Mouse (Mus musculus) layer of hippocampus, postnatal 10 days (tissue): ENCODE measurements around the gene Plekhg6. TPM values are rescaled to one million over a fixed set of nuclear protein-coding genes. Genes with fewer than 3 reads are reported as not detected.

Source experiments
- DNase-seq, 2 experiments: peaks; one replicate each; pipeline ENCODE4 v3.0.0; 2021; ENCODE audit warnings: low spot score in 2 of 2
- total RNA-seq, 2 experiments: library from RNA; stranded (reverse); gene quantifications; 2 replicates each; pipeline ENCODE4 v1.2.3; 2021

Plekhg6 gene
- total RNA-seq, 2 experiments from 2014 or later: 0.14 TPM; not detected in 1

DNA sequence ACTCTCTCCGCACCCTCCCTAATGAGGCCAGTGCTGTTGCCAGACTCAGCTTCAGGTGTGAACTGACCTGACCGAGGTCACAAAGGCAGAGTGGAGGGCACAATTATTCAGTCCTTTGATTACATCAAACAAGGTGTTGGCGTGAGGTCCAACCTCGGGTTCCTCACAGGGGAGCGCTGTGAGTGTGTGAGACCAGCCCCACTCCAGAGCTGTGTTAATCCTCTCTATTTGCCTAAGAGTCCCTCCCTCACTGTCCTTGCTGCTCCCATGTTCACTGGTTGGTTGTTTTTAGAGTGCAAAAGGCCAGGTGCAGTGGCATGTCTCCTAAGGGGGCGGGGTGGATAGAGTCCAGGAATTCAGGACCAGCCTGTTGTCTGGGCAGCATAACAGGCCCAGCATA lies 5.5 kb upstream of the Plekhg6 start:
- no peak for DNase-seq

DNA sequence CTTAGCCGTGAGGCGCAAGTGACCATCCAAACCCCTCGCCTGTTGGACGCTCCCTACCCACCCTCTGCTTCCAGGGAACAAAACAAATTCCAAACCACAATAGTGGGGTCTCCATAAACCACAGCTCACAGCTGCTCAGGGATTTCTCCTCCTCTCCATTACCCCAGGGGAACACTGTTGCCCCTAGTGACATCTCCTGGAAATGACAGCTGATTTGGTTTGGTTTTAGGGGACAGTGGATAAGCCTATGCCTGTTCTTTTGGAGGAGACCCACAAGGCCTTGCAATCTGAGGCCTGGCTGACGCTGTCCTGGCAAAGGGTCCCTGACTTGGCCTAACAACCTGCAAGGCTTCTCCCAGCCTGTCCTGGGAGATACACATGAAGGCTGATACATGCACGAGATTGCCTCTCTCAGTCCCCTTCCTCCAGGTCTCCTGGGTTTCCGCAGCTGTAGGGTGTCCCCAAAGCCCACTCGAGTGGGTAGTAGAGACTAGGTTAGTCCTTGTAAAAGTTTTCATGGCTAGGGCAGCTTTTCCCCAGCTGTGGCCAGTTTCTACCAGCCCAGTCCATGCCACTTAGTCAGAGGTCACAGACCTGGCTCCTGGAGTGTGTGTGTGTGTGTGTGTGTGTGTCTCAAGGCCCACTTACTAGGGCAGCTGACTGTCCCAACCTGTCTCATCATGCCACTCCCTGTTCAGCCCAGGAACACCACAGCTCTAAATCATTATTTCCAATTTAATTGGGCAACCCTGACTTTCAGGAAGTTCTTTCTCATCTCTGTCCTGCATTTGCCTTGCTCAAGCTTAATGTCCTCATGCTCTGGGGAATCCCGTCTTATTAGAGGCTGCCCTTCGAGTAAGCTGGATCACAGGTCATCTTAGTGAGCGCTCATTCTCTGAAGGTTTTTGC lies 4.7 kb upstream of the Plekhg6 start:
- DNase-seq: peak in 1 of 2 experiments; percentile 44

DNA sequence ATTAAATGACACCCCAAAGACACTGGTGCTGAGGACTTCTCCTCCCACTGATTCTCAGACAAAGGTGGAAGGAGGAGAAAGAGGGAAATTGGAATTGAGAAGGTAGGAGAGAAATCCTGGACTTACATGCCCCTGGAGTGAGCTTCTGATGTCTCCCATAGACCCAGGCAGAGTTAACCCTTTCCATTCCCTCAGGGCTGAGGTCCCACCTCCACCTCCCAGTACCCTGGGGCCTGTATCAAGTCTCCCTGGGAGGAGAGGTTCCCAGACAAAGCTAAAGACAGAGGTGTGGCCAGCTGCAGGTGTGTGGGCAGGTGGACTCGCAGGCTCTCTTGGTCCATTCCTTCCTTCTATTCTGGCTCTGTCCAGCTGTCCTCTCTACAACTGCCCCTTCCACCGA lies 1.4 kb upstream of the Plekhg6 start:
- no peak for DNase-seq

DNA sequence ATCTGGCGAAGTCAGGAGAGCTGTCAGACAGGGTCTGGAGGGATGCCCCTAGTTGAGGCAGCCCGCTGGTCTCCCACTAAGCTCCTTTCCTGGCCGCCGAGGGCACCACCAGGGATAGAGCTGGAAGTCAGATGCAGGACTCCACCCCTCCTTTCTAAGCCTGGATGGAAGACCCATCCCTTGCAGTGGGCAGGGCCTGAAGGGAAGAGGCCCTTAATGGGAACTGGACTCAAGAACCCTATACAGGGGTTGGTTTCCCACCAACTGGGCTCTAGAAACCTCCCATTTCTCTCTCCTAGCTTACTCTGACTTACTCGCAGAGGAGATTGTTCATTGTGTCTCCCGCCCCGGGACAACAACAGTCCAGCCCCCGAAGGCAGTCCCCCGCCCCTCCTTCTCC lies 812 bp downstream of the Plekhg6 start:
- DNase-seq: no peak

DNA sequence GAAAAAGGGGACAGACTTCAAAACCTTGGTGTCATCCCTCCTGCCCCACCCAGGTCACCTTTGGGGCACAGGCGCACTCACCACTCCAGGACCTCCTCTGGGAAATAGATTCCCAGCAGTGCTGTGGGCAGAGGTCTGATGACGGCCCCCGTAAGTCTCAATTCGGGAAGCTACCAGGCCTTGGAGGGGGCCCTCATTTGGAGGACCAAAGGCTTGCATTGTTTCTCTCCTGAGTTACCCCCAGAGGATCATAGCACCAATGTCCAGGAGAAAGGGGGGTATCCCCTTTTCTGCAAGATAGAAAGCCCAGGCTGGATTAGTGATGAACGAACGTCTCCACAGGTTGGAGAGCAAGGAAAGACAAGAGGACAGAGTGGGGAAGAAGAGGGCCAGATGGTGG lies 2.0 kb downstream of the Plekhg6 start:
- DNase-seq: no peak

DNA sequence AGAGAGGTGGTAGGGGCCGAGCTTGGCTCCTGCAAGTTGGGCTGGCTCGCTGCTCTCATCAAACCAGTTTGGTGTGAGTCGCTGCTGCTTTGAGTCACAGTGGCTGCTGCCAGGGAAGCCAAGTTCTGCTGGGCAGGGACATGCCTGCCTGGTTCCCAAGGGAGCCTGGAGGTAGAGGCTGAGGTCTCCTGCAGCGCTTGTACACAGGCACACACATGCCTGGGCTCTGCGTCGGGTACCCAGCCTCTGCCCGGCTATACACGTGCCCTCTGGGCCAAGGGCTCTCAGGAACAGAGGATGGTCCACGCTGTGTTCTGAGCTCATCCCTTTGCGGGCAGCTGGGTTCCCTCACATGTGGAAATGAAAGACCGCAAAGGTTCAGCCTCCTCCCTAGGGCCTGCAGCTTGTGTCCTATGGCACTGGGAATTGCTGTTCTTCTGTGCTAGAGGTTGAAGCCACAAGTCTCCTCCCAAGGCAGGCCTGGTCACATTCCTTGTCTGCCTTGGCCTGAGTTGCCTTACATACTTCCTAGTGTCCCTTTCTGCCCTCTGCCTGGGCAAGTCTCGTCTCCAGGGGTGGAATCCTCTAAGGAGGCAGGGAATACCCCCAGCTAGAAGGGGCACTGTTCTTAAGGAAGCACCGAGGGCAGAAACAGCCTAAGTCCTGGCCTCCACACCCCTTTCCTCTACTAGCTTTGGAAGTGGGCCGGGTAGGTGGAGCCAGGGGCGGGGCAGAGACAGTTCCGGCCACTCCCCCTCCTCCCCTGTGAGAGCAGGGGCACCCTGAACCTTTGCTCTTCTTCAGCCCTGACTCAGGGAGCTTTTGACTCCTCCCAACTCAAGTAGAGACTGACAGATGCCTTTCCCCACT lies 2.8 kb downstream of the Plekhg6 start:
- DNase-seq: peak in 1 of 2 experiments; percentile 32

DNA sequence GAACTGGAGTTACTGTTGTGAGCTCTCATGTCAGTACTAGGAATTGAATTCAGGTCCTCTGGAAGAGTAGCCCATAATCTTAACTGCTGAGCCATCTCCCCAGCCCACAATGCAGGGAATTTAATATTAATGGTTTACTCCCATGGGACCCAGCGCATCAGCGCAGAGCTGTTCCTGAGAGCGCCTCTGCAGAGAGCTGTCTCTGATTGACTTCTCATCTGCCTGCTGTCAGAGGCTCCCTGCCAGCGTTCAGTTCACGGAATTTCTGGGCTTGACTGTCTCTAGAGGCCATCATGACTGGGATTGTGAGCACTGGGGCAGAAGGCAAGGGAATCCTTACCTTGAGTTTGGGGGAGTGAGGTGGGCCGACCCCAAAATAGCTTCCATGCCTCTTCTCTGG lies 3.6 kb downstream of the Plekhg6 start:
- peak in 1 of 2 experiments; percentile 34 for DNase-seq

DNA sequence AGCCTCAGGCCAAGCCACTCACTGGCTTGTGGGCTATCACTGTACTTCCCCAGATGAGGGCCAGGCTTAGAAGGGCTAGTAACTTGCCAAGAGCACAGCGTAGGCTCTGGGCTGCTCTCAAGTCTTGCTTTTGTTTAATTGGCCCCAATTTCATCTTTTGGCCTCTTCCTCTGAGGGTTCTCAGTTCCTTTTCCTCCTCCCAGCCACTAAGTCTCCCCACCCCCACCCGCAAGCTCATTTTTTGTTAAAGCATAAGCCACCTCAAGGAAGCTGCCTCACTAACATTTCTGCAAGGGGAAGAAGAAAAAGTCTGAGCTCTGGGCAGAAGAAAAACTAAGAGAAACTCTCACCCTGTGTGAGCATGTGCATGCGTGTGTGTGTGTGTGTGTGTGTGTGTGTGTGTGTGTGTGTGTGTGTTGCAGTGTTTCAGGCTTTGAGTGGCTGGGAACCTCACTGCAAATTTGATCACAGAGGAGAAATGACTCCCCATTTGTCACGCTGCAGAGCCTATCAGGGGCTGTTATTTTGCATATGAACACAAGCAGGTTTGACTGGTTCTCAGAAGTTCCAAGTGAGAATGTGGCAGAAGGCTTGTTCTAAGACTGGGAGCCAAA lies 12.7 kb downstream of the Plekhg6 start:
- no peak for DNase-seq

DNA sequence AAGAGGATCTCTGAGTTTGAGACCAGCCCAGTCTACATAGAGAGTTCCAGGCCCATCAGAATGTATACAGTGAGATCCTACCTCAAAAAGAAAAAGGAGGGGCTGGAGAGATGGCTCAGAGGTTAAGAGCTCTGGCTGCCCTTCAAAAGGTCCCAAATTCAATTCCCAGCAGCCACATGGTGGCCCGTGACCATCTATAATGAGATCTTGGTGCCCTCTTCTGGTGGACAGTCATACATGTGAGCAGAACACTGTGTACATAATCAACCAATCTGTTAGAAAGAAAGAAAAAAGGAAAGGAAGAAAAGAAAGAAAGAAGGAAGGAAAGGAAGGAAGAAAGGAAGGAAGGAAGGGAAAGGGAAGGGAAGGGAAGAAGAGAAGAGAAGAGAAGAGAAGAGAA lies 14.5 kb downstream of the Plekhg6 start:
- DNase-seq: no peak

DNA sequence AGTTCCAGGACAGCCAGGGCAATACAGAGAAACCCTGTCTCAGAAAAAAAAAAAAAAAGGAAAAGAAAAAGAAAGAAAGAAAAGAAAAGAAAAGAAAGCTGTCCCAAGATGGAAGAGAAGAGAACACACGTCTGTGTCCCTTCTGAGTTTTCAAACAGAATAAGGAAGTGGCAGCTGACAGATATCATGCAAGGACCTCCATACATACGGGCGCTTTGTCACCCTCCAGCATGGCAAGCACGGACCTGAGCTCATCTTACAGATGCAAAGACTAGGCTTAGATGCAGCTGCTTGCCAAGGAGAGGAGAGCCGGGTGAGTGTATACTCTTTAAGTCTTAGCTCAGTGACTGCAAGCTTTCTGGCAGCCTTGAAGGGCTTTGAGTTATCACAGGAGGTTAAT lies 15.1 kb downstream of the Plekhg6 start:
- no peak for DNase-seq

DNA sequence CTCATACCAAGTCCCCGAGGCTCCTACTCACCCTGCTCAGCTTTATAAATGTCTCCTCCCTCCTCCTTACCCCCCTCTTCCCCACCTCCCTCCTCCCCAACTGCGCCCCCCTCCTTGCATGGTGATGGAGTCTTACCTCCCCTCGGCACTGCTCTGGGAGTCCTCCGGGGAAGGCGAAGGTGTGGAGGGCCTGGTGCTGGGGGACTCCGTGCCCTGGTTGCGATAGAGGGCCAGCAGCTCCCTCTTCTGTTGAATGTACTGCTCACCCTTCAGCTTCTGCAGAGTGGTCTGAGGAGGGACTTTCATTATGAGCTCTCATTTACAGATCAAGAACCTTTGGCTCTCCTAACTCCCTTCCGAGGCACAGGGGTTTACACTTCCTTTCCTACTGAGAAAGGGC lies 16.1 kb downstream of the Plekhg6 start:
- peak in 1 of 2 experiments; percentile 29 for DNase-seq

DNA sequence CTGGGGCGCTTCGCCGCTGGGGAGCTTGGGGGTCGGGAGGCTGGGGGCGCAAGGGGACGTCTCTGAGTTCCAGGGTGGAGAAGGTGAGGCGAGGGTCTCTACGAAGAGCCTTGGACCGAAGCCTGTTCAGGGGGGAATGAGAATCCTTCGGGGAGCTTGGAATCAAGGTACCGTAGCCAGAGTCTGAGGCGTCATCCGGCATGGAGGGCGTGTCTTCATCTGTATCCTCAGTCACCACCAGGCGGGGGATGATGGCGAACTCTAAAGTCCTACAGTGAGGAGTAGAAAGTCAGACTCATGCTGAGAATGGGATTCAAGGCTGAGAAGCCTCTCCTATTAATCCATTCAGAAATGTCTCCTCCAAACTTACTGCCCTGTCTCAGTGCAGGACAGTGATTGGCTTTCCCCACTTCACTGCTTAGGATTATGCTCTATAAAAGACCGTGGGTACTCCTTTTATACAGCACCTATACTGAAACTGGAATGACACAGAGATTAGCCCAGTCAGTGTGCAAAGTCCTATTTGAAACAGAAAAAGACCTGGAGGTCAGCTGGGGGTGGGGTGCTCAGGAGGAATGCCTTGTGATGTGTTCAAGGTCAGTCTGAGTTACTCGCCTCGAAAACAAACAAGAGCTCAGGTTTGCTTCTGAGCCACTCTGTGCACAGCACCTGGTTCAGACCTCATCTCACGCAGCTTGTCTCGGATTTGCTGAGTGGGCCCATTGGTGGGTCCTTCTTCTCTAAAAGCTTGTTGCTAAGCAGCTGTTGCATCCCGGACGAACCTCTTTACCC lies 16.9 kb downstream of the Plekhg6 start:
- DNase-seq: no peak

DNA sequence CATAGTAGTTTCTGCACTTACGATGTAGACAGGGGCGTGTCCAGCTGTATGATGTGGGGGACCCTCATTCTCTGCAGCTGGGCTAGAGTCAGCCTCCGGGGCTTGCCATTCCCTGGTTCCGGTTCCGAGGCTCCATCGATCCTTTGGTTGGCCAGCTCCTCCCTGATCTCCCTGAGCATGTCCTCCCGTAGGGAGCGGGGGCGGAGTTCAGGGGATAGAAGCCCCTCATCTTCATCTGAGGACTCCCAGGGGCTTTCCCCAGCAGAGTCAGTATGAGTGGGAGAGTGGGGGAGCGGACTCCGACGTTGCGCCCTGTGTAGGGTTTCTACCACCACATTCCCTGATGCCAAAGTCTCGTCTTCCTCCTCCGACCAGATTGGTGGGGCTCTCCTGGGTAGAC lies 17.6 kb downstream of the Plekhg6 start:
- no peak for DNase-seq

DNA sequence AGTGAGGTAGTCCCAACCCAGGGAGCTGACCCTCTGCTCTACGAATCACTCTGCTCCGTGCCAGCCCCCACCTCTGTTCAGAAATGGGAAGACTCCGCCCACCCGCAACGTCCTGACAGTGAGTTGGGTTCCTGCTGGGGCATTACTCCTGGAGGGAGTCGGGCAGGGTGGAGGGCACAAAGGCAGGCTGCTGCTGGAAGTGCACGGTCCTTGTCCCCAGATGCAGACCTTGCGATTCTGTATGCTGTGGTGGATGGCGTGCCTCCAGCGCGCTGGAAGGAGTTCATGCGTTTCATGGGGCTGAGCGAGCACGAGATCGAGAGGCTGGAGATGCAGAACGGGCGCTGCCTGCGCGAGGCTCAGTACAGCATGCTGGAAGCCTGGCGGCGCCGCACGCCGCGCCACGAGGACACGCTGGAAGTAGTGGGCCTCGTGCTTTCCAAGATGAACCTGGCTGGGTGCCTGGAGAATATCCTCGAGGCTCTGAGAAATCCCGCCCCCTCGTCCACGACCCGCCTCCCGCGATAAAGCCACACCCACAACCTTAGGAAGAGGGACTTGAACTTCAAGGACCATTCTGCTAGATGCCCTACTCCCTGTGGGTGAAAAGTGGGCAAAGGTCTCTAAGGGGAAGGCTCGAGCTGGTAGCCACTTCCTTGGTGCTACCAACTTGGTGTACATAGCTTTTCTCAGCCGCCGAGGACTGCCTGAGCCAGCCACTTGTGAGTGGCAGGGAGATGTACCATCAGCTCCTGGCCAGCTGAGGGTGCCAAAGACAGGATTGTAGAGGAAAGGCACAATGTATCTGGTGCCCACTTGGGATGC lies 18.9 kb downstream of the Plekhg6 start:
- DNase-seq: peak; percentile 53 to 61

DNA sequence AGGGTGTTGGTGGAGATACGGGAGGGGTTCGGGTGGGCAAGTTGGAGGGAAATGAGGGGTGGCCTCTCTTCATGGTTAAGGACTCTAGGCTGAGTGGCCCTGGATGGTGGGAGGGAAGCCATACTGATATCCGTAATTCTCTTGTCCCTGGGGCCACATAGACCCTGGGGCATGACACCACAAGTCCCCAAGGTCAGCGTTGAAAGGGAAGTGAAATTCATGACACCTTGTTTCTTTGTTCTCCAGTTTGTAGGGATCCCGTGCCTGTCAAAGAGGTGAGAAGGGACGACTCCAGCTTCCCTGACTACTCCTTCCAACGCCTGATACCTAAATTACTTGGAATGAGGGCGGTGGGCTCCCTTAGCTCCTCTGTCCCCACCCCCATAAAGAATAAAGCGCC lies 19.7 kb downstream of the Plekhg6 start:
- DNase-seq: no peak

DNA sequence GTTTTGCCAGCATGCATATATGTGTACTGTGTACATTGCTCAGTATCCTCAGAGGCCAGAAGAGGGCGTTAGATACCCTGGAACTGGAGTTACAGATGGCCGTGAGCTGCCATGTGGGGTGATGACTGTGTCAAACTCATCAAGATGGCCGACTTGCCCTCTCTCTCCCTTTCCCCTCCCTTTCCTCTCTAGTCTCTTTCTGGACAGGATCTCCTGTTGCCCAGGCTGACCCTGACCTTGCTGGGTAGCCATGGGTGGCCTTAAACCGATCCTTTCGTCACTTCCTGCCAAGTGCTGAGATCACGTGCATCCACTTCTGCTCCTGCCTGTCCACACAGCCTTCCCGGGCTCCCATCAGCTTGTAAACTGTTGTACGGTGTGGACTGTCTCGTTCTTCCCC lies 20.6 kb downstream of the Plekhg6 start:
- DNase-seq: no peak

DNA sequence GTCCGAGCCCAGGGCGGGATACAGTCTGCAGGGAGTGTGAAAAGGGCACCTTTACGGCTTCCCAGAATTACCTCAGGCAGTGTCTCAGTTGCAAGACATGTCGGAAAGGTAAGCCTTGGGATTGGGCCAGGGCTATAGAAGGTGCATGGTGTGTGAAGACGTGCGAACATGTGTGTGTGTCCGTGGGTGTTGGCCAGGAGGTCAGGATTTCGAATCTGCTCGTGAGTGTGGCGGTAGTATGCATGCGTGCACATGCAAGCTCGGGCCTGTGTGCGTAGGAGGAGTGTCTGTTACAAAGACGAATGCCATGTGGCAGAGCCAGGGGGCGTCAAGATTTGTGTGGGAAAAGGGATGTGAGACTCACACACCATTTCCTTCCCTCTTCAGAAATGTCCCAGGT lies 23.3 kb downstream of the Plekhg6 start:
- DNase-seq: no peak

DNA sequence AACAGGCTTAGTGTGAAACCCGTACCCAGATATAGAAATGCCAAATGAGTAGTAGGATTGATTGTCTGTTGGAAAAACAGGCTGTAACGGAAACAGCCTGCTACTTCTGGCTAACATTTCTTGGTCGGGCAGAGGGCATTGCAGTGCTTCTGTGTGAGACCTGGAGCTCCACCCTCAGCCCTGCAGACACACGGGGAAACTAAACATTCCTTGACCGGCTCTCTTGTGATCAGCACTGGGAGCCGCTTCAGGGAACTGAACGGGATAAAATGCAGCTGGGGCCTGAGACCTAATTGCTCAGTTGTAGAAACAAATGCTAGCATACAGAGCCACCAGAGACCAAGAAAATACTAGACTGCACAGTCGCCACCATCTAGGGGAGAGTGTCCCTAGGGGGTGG lies 24.3 kb downstream of the Plekhg6 start:
- DNase-seq: no peak

DNA sequence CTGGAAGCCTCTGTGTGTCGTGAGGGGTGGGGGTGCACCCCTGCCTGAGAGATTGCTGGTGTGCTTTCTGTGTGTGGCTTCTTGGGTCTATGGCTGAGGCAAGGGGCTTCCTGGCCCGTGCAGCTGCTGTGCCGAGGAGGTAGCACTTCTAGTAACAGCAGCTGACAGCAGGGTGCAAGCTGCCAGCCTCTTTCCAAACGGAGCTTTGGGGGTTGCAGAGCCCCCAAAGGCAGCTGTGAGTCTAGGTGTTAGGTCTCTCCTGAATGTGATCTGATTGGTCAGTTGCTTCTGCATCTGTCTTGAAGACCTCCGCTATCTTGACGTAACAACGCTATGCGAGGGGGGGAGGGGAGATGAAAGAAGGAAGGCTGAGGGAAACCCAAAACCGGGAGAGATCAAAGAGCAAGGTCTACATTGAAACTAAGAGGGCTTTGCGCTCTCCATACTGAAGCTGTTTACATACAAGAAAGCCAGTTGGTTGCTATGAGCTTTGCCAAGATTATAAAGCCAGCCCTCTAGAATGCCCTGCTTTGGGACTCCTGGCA lies 25.3 kb downstream of the Plekhg6 start:
- DNase-seq: no peak
